Mouse (Mus musculus): Measurements from ENCODE around the gene Smim4.

Smim4 gene

DNA sequence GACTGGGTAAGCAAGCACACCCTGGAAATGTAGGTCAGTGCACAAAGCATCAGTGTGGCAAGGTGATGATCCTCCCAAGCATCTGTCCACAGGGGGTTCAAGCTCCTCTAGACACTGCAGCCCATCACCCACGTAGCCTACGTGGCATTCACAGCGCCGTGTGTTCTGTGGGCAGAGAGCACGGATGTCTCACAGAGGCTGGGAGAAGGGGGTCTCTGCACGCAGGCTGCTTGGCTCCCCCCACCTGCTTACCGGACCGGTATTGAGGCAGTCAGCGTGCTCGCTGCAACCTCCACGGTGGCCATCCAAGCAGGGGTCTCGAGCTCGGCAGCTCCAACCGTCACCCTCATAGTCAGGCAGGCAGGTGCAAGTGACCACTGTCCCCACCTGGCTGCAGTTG lies 12.3 kb upstream of the Smim4 start:
- in situ Hi-C loops (cut with MboI; ENCODE audit: low pct_unique_long_range_greater_than_20kb in 1 of 2, low sequenced_read_pairs in 2 of 2, unreplicated experiment in 1 of 2), result no loop called here

DNA sequence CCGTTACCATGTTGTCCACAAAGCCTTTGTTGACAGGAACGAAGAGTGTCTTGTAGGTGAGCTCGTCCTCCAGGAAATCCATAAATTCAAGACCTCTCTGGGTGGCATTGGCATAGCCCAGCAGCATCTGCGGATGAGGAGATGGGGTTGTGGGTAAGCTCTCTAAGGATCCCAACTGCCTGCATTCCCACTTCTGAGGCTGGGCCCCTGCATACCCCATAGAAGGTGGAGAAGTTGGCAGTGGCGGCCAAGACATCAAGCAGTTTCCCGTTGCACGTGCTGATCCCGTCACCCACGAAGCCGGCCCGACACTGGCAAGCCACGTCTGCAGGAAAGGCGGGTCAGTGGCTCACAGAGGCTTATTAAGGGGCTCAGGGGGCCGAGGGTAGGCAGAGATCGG lies 11.4 kb upstream of the Smim4 start:
- in situ Hi-C loops (cut with MboI; ENCODE audit: low pct_unique_long_range_greater_than_20kb in 1 of 2, low sequenced_read_pairs in 2 of 2, unreplicated experiment in 1 of 2), result no loop called here

DNA sequence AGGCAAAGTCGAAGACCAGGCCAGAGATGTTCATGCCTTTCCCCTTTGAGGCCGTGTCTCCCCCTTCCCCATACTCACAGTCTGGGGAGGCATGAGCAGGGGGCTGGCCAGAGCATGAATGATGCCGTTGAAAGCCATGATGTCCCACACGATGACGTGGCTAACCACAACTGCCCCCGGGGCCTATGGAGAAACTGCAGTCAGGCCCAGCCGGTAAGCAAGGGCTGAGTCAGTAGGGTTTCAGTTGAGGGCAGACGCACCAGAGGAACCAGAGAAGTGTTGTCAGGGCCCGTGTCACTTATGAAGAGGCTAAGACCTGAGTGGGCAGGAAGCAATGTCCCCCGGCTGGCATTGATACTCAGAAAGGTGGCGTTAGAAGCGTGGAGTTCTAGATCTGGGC lies 10.9 kb upstream of the Smim4 start:
- in situ Hi-C loops (cut with MboI; ENCODE audit: low pct_unique_long_range_greater_than_20kb in 1 of 2, low sequenced_read_pairs in 2 of 2, unreplicated experiment in 1 of 2), result no loop called here

DNA sequence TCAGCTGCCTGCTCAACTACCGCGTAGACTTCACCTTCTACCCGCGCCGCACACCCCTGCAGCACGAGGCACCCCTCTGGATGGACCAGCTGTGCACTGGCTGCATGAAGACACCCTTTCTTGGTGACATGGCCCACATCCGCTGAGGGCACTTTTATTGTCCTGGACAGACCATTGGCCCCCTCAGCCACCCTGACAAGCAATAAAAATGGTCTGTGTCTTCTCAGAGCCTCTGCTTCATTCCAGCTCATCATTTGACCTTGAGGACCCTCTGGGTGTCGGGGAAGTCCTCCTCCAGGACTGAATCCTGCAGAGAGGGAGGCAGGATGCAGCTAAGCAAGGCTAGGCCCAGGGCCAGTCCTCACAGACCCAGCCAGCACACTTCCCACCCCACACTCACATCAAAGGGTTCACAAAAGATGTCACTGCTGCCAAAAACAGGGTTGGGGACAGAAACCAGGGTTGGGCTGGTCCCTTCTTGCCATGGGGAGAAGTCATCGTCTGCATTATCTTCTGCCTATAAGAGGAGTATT lies 10.2 kb upstream of the Smim4 start:
- in situ Hi-C loops (cut with MboI; ENCODE audit: low pct_unique_long_range_greater_than_20kb in 1 of 2, low sequenced_read_pairs in 2 of 2, unreplicated experiment in 1 of 2), result no loop called here

DNA sequence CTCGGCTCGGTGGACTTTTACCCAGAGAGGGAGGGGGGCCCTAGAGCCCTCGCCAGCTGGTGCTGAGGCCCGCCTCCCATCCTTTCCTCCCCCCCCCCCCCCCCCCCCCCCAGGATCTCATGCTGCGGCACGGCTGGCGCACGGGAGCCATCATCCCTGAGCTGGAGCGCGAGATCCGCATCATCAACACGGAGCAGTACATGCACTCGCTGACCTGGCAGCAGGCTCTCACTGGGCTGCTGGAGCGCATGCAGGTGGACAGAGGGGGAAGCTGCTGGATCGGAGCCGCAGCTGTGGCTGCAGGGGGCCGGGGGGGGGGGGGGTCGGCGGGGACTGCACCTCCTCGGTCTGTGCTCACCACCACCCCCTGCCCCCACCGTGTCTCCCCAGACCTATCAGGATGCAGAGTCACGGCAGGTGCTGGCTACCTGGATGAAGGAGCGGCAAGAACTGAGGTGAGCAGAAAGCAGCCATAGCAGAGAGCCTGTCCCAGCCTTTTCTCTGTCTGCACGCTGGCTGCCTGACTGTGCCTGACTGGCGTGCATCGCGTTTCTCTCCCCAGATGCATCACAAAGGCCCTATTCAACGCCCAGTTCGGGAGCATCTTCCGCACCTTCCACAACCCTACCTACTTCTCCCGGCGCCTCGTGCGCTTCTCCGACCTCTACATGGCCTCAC lies 9.6 kb upstream of the Smim4 start:
- in situ Hi-C loops (cut with MboI; ENCODE audit: low pct_unique_long_range_greater_than_20kb in 1 of 2, low sequenced_read_pairs in 2 of 2, unreplicated experiment in 1 of 2), result no loop called here

DNA sequence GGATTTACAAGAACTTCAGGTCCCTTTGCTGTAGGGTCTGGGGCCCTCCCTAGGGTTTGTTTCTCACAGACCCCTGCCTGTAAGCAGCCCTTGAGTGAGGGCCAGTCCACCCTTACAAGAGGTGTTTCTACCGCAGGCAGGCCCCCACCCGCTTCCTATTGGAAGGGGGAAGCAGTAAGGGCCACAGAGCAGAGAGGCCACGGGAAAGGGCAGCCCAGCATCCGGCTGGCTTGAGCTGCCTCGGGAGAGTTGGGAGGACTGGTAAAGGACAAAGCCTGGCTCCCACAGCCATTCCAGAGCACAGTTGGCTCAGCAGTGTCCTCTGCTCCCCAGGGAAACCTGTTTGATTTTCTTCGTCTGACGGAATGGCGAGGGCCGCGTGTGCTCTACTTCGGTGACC lies 9.0 kb upstream of the Smim4 start:
- in situ Hi-C loops (cut with MboI; ENCODE audit: low pct_unique_long_range_greater_than_20kb in 1 of 2, low sequenced_read_pairs in 2 of 2, unreplicated experiment in 1 of 2), result no loop called here

DNA sequence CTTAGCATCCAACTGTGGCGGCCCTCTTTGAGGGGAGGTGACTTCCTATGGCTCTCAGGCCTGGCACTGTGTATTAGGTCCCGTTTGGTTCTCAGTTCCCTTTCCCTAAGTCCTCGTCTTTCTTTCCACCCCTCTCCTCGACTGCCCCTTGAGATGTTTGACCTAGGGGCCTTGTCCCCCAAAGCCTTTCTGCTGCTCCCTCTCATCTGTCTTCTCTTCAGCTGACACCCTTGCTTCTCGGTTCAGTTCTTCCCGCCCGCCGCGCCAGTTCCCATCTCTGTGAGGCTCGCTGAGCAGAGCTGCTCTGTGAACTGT lies 8.5 kb upstream of the Smim4 start:
- in situ Hi-C loops (cut with MboI; ENCODE audit: low pct_unique_long_range_greater_than_20kb in 1 of 2, low sequenced_read_pairs in 2 of 2, unreplicated experiment in 1 of 2), result no loop called here

DNA sequence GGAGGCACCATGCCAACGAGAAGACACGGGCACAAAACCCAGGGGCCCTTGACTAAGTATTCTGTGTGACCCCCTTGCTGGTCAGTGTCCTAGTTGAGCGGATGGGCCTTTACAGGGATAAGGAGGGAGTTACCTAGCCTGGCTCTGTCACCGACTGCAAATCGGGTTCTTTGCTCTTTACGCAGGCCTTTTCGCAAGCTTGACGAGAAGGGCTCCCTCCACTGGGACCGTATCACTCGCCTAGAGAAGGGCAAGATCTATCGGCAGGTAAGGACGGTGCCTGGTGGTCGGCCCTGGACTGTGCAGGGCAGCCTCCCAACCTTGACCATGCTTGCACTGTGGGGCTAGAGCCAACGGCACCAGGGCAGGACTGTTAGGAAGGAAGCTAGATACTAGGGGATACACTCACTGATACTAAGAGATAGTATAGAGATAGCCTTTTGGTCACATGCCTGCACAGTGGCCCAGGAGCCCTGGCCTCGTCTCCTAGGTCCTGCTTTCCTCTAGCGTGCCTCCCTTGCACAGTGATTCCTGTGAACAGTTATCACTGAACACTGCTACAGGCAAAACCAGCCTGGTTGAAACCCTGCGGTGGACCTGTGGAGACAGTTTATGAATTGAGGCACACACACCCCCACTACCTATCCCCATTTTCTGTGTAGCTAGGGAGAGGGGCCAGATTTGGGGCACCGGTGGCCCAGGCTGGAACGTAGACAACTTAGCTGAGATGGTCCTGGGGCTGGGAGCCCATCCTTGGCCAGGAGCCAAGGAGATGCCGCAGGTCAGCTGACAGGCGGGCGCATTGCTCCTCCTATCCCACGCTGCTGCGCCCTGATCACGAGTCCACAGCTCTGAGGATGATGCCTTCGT lies 7.9 kb upstream of the Smim4 start:
- in situ Hi-C loops (cut with MboI; ENCODE audit: low pct_unique_long_range_greater_than_20kb in 1 of 2, low sequenced_read_pairs in 2 of 2, unreplicated experiment in 1 of 2), result no loop called here

DNA sequence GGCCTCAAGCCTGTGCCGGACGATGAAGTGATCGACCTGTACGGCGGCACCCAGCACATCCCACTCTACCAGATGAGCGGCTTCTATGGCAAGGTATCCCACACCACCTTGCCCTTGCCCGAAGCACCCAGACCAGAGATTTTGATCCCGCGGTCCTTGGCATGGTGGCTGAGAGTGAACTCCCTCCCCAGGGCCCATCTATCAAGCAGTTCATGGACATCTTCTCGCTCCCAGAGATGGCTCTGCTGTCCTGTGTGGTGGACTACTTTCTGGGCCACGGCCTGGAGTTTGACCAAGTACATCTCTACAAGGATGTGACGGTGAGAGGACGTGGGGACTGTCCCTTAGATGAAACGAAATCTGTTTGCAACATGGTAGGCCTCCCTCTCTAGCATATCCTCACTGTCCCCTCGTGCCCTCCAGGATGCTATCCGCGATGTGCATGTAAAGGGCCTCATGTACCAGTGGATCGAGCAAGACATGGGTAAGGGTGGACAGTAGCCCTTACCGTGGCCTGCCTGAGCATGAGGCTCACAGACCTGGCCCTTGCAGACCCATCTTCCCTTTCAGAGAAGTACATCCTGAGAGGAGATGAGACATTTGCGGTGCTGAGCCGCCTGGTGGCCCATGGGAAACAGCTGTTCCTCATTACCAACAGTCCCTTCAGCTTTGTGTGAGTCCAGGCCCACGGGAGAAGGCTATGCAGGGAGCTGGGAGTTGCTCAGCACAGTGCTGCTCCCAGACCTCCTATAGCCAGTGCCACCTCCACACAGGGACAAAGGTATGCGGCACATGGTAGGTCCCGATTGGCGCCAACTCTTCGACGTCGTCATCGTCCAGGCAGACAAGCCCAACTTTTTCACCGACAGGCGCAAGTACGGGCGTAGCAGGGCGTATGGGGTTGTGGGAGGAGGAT lies 7.0 kb upstream of the Smim4 start:
- in situ Hi-C loops (cut with MboI; ENCODE audit: low pct_unique_long_range_greater_than_20kb in 1 of 2, low sequenced_read_pairs in 2 of 2, unreplicated experiment in 1 of 2), result no loop called here

DNA sequence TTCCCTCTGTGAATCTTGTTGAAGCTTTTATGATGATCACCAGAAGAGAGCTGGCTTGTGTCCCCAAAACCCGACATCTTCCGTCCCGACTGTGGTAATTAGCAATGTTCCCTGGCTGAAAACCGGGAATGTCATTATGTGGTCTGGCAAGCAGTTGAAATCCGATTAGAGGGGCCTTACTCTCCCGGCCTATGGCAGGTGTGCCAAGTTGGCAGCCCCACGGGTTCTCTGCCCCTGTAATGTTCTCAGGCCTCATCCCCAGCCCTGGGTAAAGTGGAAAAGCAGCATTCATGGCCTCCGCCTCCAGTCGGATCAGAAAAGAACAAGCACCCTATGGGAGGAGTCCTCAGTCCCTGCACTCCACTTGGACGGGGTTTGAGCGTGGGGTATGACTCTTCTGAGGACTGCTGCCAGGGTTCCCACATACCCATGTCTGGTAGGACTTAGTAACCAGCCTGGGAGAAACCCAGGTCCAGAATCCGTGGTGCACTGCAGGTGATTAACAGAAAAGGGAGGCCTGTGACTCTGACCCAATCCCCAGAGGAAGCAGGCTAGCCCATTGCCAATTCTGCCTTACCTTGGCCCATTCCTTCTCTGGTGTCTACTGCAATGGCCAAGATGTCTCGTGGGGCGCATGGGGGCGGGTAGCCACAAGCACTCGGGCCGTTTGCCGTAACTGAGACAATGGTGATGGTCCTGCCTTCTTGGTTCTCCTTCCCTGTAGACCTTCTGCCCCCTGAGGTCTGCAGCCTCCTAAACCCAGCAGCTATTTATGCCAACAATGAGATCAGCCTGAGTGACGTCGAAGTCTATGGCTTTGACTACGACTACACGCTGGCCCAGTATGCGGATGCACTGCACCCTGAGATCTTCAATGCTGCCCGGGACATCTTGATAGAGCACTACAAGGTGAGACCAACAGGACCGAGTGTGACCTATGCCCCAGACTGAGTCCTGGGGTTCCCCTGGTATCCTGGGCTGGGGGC lies 5.6 kb upstream of the Smim4 start:
- in situ Hi-C loops (cut with MboI; ENCODE audit: low pct_unique_long_range_greater_than_20kb in 1 of 2, low sequenced_read_pairs in 2 of 2, unreplicated experiment in 1 of 2), result no loop called here

DNA sequence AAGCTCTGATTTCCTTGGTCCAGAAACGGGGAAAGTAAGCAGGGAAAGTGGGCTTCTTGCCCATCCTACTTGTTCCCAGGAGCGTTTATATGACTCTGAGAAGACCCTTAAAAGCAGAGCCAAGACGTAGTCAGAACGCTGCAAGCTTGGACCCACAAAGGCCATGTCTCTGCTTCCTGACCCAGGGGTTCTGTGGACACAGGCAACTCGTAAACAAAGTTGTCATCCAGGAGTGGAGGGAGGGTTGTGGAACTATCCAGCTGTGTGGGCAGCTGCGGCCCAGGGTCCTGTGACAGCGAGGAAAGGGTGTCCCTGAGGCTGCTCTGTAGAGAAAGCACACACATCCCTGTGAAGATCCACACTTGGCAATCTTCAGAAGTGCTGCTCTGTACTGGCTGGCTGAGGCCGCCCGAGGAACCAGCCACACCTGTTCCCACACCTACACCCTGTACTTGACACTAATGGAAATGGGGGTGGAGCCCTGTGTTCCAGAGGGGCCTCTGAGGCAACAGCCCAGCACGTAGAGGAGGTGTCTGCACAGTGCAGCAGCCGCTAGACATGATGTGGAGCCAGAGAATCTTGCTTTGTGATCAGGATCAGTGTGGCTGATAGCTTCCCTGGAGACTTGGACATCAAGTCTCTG lies 4.4 kb upstream of the Smim4 start:
- in situ Hi-C loops (cut with MboI; ENCODE audit: low pct_unique_long_range_greater_than_20kb in 1 of 2, low sequenced_read_pairs in 2 of 2, unreplicated experiment in 1 of 2), result no loop called here

DNA sequence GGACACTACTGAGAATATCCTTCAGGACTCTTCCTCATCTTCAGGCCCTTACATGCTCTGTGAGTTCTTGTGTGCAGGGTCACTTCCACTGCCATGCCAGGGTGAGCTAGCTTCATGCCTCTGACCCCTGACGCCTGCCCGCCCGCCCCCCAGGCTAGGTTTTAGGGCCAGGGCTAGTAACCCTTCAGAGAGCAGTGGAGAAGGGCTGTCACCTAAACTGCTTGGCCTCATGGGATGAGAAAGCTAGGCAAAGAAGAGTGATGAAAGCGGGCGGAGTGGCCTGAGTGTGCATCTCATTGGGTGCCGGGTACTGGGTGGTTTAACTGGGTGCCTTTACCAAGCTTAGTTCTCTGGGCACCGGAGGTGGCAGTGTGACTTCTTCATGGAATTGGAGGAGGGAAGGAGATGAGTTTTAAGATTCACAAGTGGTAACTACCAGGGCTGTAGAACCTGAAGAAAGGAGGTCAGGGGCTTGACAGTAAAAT lies 3.8 kb upstream of the Smim4 start:
- in situ Hi-C loops (cut with MboI; ENCODE audit: low pct_unique_long_range_greater_than_20kb in 1 of 2, low sequenced_read_pairs in 2 of 2, unreplicated experiment in 1 of 2), result no loop called here

DNA sequence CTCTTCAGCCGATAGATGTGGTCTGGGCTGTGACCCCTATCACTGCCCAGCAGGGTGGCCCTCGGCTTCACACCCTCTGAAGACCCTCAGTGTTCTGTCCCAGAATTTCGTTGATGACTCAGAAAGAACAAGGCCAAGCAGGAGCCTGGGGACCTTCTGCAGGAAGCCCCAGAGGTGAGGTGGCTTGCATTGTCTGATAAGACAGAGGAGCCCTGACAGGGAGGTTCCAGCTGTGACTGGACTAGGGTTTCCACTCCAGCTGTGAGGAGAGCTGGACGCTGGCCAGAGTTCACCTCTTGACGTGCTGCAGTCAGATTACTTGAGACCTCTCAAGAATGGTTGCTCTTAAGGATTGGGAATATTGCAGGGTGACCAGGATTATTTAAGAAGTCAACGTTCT lies 3.3 kb upstream of the Smim4 start:
- in situ Hi-C loops (cut with MboI; ENCODE audit: low pct_unique_long_range_greater_than_20kb in 1 of 2, low sequenced_read_pairs in 2 of 2, unreplicated experiment in 1 of 2), result no loop called here

DNA sequence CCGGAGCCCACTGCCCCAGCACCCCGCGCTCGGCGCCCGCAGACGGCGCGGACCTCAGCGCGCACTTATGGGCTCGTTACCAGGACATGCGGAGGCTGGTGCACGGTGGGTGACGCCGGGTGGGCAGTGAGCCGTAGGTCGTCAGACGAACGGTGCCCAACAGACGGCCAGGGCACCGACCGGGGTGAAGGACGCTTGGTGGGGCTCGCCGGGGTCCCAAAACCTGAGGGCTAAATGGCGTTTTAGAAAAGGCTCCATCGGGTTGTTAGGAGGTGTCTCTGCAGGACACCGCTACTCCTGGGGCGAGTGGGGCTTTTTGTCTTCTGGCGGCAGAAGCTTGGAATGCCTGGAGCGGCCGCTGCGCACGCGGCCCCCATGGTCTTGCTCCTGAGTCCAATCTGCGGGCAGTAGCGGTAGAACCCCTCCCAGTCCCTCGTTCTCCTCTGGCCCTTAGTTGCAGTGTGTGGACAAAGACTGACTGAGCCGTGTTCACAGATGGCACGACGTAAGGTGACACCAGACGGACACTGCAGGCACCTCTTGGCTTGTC lies 2.6 kb upstream of the Smim4 start:
- in situ Hi-C loops (cut with MboI; ENCODE audit: low pct_unique_long_range_greater_than_20kb in 1 of 2, low sequenced_read_pairs in 2 of 2, unreplicated experiment in 1 of 2), result no loop called here

DNA sequence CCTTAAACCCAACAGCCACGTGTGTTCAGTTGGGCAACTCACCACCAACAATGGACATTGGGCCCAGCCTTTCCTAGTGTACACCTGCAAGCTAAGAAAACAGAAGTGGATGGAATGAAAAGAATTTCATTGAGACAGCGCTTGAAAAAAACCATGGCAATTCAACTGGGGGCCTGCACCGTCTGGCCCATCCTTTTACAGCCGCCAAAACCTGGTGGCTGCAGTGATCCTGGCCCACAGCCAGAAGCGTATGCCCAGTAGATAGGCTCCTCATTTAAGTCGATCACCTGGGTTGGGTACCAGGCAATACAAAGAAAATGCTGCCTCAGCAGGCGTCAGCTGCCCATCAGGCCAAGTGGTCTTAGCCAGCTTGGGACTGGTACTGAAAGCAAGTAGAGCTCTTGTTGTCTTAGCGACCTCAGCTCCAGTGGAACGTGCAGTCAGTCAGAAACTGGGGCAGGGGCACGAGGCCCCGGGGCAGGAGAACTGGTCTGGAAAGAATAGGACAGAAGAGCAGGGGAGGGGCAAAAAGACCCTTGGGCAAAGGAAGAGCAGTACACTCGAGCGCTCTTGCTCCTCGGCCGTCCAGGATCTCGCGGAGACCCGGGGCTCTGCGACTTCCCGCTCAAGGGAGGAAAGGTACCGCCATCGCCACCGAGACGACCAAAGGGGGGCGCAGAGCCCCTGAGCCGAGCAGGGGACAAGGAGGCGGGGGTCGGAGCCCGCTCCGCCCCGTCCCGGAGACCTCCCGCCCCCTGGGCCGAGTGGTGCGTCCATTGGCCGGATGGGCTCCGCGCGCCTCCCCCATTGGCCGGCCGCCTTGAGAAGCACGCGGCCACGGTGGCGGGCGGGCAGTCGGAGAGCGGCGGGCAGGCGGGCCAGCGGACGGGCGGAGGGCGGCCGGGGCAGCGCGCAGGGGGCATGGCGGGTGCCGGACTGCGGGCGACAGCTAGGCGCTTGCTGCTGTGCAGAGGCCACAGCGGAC lies 1.8 kb upstream of the Smim4 start, which contains the start of gene Nt5dc2:
TSS of gene Nt5dc2 (plus strand) at position 818 of the 985 bp plus-strand sequence.
- in situ Hi-C loops (cut with MboI; ENCODE audit: low pct_unique_long_range_greater_than_20kb in 1 of 2, low sequenced_read_pairs in 2 of 2, unreplicated experiment in 1 of 2), result no loop called here

Measured in mouse embryonic stem cell (cell line).